Mouse (Mus musculus): ENCODE measurements around the gene Bphl. TPM values are rescaled to one million over a fixed set of nuclear protein-coding genes. Genes with fewer than 3 reads are reported as not detected.

Gene Bphl
- polyA plus RNA-seq, 1 experiment: 27.7 TPM

- no peak for DNase-seq (ENCODE audit: low read depth)
- TF ChIP-seq POLR2A (IDR thresholded peaks at IDR 0.05; ENCODE audit: borderline replicate concordance, extremely low read depth, insufficient read depth, insufficient read length, poor library complexity, severe bottlenecking) (no peak), CTCF (IDR thresholded peaks at IDR 0.05; ENCODE audit: borderline replicate concordance, extremely low read depth, insufficient read depth, insufficient read length) (no peak)
Measured at GRCm38 (mm10) chr13:34111019-34111418, 73.6 kb downstream of the Bphl start.

- no peak for TF ChIP-seq POLR2A (IDR thresholded peaks at IDR 0.05; ENCODE audit: borderline replicate concordance, extremely low read depth, insufficient read depth, insufficient read length, poor library complexity, severe bottlenecking)
- no peak for TF ChIP-seq CTCF (IDR thresholded peaks at IDR 0.05; ENCODE audit: borderline replicate concordance, extremely low read depth, insufficient read depth, insufficient read length)
- DNase-seq (ENCODE audit: low read depth): no peak
Measured at GRCm38 (mm10) chr13:34111878-34112277, 74.5 kb downstream of the Bphl start.

GRCm38 (mm10) chr13:34112369-34113081, 75.1 kb downstream of the Bphl start:
- TF ChIP-seq CTCF (IDR thresholded peaks at IDR 0.05; ENCODE audit: borderline replicate concordance, extremely low read depth, insufficient read depth, insufficient read length): no peak
- no peak for TF ChIP-seq POLR2A (IDR thresholded peaks at IDR 0.05; ENCODE audit: borderline replicate concordance, extremely low read depth, insufficient read depth, insufficient read length, poor library complexity, severe bottlenecking)
- DNase-seq (ENCODE audit: low read depth): no peak

GRCm38 (mm10) chr13:34113086-34113485, 75.7 kb downstream of the Bphl start:
- TF ChIP-seq POLR2A (IDR thresholded peaks at IDR 0.05; ENCODE audit: borderline replicate concordance, extremely low read depth, insufficient read depth, insufficient read length, poor library complexity, severe bottlenecking) (no peak), CTCF (IDR thresholded peaks at IDR 0.05; ENCODE audit: borderline replicate concordance, extremely low read depth, insufficient read depth, insufficient read length) (no peak)
- DNase-seq (ENCODE audit: low read depth): no peak

GRCm38 (mm10) chr13:34114654-34115053, 77.3 kb downstream of the Bphl start:
- DNase-seq (ENCODE audit: low read depth): no peak
- TF ChIP-seq CTCF (IDR thresholded peaks at IDR 0.05; ENCODE audit: borderline replicate concordance, extremely low read depth, insufficient read depth, insufficient read length) (no peak), POLR2A (IDR thresholded peaks at IDR 0.05; ENCODE audit: borderline replicate concordance, extremely low read depth, insufficient read depth, insufficient read length, poor library complexity, severe bottlenecking) (no peak)

- no peak for TF ChIP-seq POLR2A (IDR thresholded peaks at IDR 0.05; ENCODE audit: borderline replicate concordance, extremely low read depth, insufficient read depth, insufficient read length, poor library complexity, severe bottlenecking)
- no peak for TF ChIP-seq CTCF (IDR thresholded peaks at IDR 0.05; ENCODE audit: borderline replicate concordance, extremely low read depth, insufficient read depth, insufficient read length)
- DNase-seq (ENCODE audit: low read depth): no peak
Measured at GRCm38 (mm10) chr13:34116508-34116907, 79.1 kb downstream of the Bphl start.

GRCm38 (mm10) chr13:34118816-34119215, 81.4 kb downstream of the Bphl start:
- no peak for DNase-seq (ENCODE audit: low read depth)
- TF ChIP-seq POLR2A (IDR thresholded peaks at IDR 0.05; ENCODE audit: borderline replicate concordance, extremely low read depth, insufficient read depth, insufficient read length, poor library complexity, severe bottlenecking) (no peak), CTCF (IDR thresholded peaks at IDR 0.05; ENCODE audit: borderline replicate concordance, extremely low read depth, insufficient read depth, insufficient read length) (no peak)

GRCm38 (mm10) chr13:34119406-34119805, 82.0 kb downstream of the Bphl start:
- DNase-seq (ENCODE audit: low read depth): no peak
- TF ChIP-seq POLR2A (IDR thresholded peaks at IDR 0.05; ENCODE audit: borderline replicate concordance, extremely low read depth, insufficient read depth, insufficient read length, poor library complexity, severe bottlenecking) (no peak), CTCF (IDR thresholded peaks at IDR 0.05; ENCODE audit: borderline replicate concordance, extremely low read depth, insufficient read depth, insufficient read length) (no peak)

- TF ChIP-seq CTCF (IDR thresholded peaks at IDR 0.05; ENCODE audit: borderline replicate concordance, extremely low read depth, insufficient read depth, insufficient read length) (no peak), POLR2A (IDR thresholded peaks at IDR 0.05; ENCODE audit: borderline replicate concordance, extremely low read depth, insufficient read depth, insufficient read length, poor library complexity, severe bottlenecking) (no peak)
- no peak for DNase-seq (ENCODE audit: low read depth)
Measured at GRCm38 (mm10) chr13:34120536-34120935, 83.1 kb downstream of the Bphl start.

Other genes starting within 250 kb of the Bphl start
- gene Serpinb6e, start 194.2 kb upstream of the Bphl start, polyA plus RNA-seq (2012; rRNA removed): 0.09 and 0.25 TPM in 2 replicates
- 0.20 and 0.36 TPM in 2 replicates for gene Serpinb6c, start 131.9 kb upstream of the Bphl start, polyA plus RNA-seq (2012; rRNA removed)
- gene Nqo2, start 72.9 kb upstream of the Bphl start, polyA plus RNA-seq (2012; rRNA removed): 3.6 and 4.6 TPM in 2 replicates
- gene Ripk1, start 35.2 kb upstream of the Bphl start, polyA plus RNA-seq (2012; rRNA removed): 3.1 and 4.5 TPM in 2 replicates
- gene Serpinb6a, start 34.8 kb upstream of the Bphl start, polyA plus RNA-seq (2012; rRNA removed): 25.5 and 28.8 TPM in 2 replicates
- gene Tubb2a, start 40.4 kb downstream of the Bphl start, polyA plus RNA-seq (2012; rRNA removed): 3,454 and 3,966 TPM in 2 replicates
- 7,416 and 8,191 TPM in 2 replicates for gene Tubb2b, start 92.9 kb downstream of the Bphl start, polyA plus RNA-seq (2012; rRNA removed)
- 113 and 208 TPM in 2 replicates for gene Psmg4, start 125.4 kb downstream of the Bphl start, polyA plus RNA-seq (2012; rRNA removed)

All from brain, embryonic 14.5 days (tissue).